Mouse (Mus musculus) stomach, embryonic 15.5 days (tissue): Measurements from ENCODE around the gene Mtmr2. TPM values are rescaled to one million over a fixed set of nuclear protein-coding genes. Genes with fewer than 3 reads are reported as not detected.
"Not testable (repeated sequence)": the region's sequence is repeated elsewhere in the genome, so short reads cannot be mapped to it uniquely, and the experiment has no call there.

ENCODE experiments used
- ATAC-seq: fragments of 200-750 bp; cut with Nextera tagmentation; 2 replicates; pipeline ENCODE4 v1.8.0; 2017; ENCODE audit warnings: low read depth, moderate number of reproducible peaks, moderate TSS enrichment; ENCODE audit not compliant: insufficient read depth, low FRiP score
- H3K27ac ChIP-seq: fragments of 300-500 bp; sonication (generic); 2 replicates; pipeline ENCODE4 v1.5.1; 2015; ENCODE audit warnings: mild to moderate bottlenecking, inconsistent platforms
- H3K27me3 ChIP-seq: fragments of 300-500 bp; sonication (generic); replicated peaks from 2 replicates; pipeline ENCODE4 v1.6.1; 2015; ENCODE audit warnings: inconsistent platforms
- H3K36me3 ChIP-seq: fragments of 300-500 bp; sonication (generic); 2 replicates; pipeline ENCODE4 v1.6.1; 2015; ENCODE audit warnings: inconsistent platforms
- H3K4me1 ChIP-seq: fragments of 300-500 bp; sonication (generic); 2 replicates; pipeline ENCODE4 v1.6.1; 2015; ENCODE audit warnings: inconsistent platforms
- H3K4me2 ChIP-seq: fragments of 300-500 bp; sonication (generic); 2 replicates; pipeline ENCODE4 v1.6.1; 2015; ENCODE audit warnings: mild to moderate bottlenecking, inconsistent platforms
- H3K4me3 ChIP-seq: fragments of 300-500 bp; sonication (generic); replicated peaks from 2 replicates; pipeline ENCODE4 v1.5.1; 2015; ENCODE audit warnings: inconsistent platforms
- H3K9ac ChIP-seq: fragments of 300-500 bp; sonication (generic); 2 replicates; pipeline ENCODE4 v1.6.1; 2015; ENCODE audit warnings: inconsistent platforms
- H3K9me3 ChIP-seq: fragments of 300-500 bp; sonication (generic); 2 replicates; pipeline ENCODE4 v1.6.1; 2016; ENCODE audit warnings: inconsistent platforms
- WGBS: fragments of 180-500 bp; shearing (Covaris S2); methylation state at CpG from one replicate; pipeline ENCODE4 v1.1.7; 2015; 5-methylcytosine and 5-hydroxymethylcytosine counted together
- polyA plus RNA-seq: library from polyadenylated mRNA; unstranded; fragments of >200 nt; fragmentation: Nextera tagmentation; extraction: Ambion mirVana; gene quantifications from 2 replicates; pipeline ENCODE4 v1.2.1, GENCODE M21; 2015

Mtmr2 gene
- polyA plus RNA-seq, result 67.3 and 73.1 TPM in 2 replicates

DNA sequence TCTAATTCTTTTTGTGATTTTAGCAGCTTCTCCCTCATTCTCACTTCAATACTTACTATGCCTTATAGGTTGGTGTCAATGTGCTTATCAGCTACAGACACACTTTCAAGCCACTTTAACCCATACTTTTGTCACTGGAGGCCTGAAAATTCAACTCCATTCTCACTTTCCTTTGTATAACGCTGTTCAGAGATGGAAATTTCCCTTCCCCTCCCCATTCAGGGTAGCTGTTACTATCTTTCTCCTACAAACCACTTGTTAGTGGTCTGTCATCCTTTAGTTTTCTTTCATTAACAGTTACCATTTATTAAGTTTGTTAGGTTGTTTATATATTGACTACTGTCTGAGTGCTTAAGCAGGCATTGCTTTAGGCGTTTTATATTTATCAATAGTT lies at the start of gene Mtmr2:
Gene Mtmr2, plus strand, starts transcription at position 7 of the 394 bp plus-strand sequence.
- Histone ChIP-seq H3K27ac (peak within 1 kb of the TSS; percentile 94), H3K36me3 (no peaks in the 10 kb centered on the region), H3K4me2 (peak within 1 kb of the TSS; percentile 68), H3K27me3 (no peaks in the 10 kb centered on the region), H3K4me1 (peaks cover 3% of the 10 kb centered on the region), H3K9ac (peak within 1 kb of the TSS; percentile 99), H3K4me3 (peak within 1 kb of the TSS; percentile 97), H3K9me3 (no peaks in the 10 kb centered on the region)
- ATAC-seq, result no peak
- WGBS, result 42% methylated on average over 2 of the region's 2 CpGs

DNA sequence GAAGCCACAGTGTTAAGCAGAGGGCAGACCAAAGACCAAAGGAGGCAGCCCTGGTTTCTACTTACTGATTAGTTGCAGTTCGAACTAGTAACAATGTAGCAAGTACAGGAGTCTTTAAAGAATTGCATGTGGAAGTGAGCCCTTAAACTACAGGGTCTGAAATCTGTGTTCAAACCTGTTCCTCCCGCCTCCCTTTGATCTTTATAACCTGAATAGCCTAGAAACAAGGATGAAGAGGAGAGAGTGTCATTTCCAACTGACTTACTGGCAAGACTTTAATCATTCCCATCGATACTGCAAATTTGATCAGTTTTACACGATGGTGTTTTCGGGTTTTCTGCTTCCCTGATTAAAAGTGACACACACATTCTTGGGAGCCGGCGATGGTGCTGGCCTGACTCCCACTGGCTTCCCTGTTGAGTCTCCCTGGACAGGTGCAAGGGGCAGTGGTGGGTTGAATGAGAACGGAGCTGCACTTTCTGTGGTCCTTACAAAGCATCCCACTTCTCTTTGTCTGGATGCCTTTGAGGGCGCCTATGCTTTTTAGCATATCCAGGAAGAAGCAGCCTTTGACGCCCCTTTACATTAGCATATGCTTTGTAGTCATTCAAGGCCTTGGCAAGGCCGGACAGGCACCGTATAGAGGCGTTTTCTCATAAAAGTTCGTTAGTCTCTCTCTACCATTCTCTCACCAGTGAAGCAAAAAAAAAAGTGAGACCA lies 49.0 kb upstream of the Mtmr2 start:
- H3K27ac ChIP-seq, result no peak overlapping the region
- H3K36me3 ChIP-seq, result no peaks in the 10 kb centered on the region
- H3K4me2 ChIP-seq, result no peak overlapping the region
- no peaks in the 10 kb centered on the region for H3K9me3 ChIP-seq
- 66% methylated on average over 14 of the region's 14 CpGs for WGBS
- no peaks in the 10 kb centered on the region for H3K4me1 ChIP-seq
- H3K9ac ChIP-seq, result no peak overlapping the region
- no peaks in the 10 kb centered on the region for H3K27me3 ChIP-seq
- no peak for ATAC-seq
- H3K4me3 ChIP-seq, result no peak overlapping the region

DNA sequence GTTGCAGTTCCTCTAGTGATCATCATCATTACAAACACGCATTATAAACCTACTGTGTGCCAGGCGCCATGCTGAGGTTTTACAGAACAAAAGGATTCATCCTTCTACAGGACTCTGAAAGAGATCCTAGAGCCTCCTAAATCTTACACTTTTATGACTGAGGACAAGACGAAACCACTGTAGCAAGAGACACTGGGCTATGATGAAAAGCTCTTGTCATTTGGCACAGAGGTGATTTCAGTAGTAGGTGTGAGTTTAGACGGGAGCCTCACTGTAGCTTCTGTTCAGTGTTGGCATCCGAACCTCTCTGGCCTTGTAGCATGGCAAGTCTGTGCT lies 48.5 kb upstream of the Mtmr2 start:
- WGBS, result 74% methylated on average over 5 of the region's 5 CpGs
- Histone ChIP-seq H3K9me3 (no peaks in the 10 kb centered on the region), H3K27ac (no peak overlapping the region), H3K4me2 (no peak overlapping the region), H3K9ac (no peak overlapping the region), H3K27me3 (no peaks in the 10 kb centered on the region), H3K4me3 (no peak overlapping the region), H3K4me1 (no peaks in the 10 kb centered on the region), H3K36me3 (no peaks in the 10 kb centered on the region)
- no peak for ATAC-seq

- no peaks in the 10 kb centered on the region for H3K9me3 ChIP-seq
- no peaks in the 10 kb centered on the region for H3K4me1 ChIP-seq
- H3K27me3 ChIP-seq, result no peaks in the 10 kb centered on the region
- H3K4me3 ChIP-seq, result no peak overlapping the region
- no peak overlapping the region for H3K27ac ChIP-seq
- no peak overlapping the region for H3K4me2 ChIP-seq
- no peaks in the 10 kb centered on the region for H3K36me3 ChIP-seq
- no peak for ATAC-seq
- 87% methylated on average over 12 of the region's 12 CpGs for WGBS
- no peak overlapping the region for H3K9ac ChIP-seq
Measured at GRCm38 (mm10) chr9:13701773-13702172, 46.4 kb upstream of the Mtmr2 start.

GRCm38 (mm10) chr9:13703100-13703499 lies 45.1 kb upstream of the Mtmr2 start:
- Histone ChIP-seq H3K27me3 (no peaks in the 10 kb centered on the region), H3K27ac (no peak overlapping the region), H3K9me3 (no peaks in the 10 kb centered on the region), H3K4me1 (no peaks in the 10 kb centered on the region), H3K4me2 (no peak overlapping the region), H3K36me3 (no peaks in the 10 kb centered on the region), H3K4me3 (no peak overlapping the region), H3K9ac (no peak overlapping the region)
- 78% methylated on average over 2 of the region's 2 CpGs for WGBS
- ATAC-seq, result no peak

DNA sequence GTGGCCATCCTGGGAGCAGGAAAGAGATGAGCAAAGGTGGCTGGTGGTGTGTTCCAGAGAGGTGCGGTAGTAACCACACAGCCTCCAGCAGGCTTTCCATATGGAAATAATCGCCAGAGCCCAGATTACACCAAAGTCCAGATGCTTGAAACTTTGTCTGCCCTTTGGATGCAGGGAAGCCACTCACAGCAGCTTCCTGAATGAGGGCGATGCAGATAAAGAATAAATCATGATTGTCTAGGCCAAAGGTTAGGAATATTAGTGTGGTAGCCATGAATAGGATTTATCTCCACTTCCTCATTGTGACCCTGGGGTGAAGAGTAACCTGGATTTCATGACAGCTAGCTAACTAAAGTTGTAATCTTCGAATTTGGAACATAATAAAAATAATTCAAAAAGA lies 43.3 kb upstream of the Mtmr2 start:
- no peaks in the 10 kb centered on the region for H3K36me3 ChIP-seq
- 82% methylated on average over 4 of the region's 4 CpGs for WGBS
- ATAC-seq, result no peak
- H3K4me3 ChIP-seq, result no peak overlapping the region
- H3K27ac ChIP-seq, result no peak overlapping the region
- H3K4me2 ChIP-seq, result no peak overlapping the region
- no peaks in the 10 kb centered on the region for H3K4me1 ChIP-seq
- no peak overlapping the region for H3K9ac ChIP-seq
- H3K27me3 ChIP-seq, result no peaks in the 10 kb centered on the region
- no peaks in the 10 kb centered on the region for H3K9me3 ChIP-seq

GRCm38 (mm10) chr9:13707066-13707555 lies 41.1 kb upstream of the Mtmr2 start:
- WGBS, result 44% methylated on average over 3 of the region's 3 CpGs

DNA sequence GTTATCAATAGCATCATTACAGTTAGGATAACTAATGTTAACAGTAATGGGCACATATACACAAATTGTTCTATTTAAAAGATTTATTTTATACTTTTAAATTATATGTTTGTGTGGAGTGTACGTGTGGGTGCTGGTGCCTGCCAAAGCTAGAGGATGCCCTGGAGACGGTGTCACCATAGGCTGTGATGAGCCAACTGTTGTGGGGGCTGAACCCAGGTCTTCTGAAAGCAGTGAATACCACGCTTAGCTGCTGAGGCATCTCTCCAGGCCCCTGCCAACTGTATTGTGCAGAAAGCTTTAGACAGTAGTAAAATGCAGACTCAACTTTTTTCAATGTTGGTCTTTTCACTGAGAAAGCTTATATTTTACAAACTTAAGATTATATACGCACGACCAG lies 38.8 kb upstream of the Mtmr2 start:
- WGBS, result 78% methylated on average over 5 of the region's 5 CpGs
- H3K36me3 ChIP-seq, result no peaks in the 10 kb centered on the region
- H3K27me3 ChIP-seq, result no peaks in the 10 kb centered on the region
- no peak overlapping the region for H3K9ac ChIP-seq
- ATAC-seq, result no peak
- H3K4me2 ChIP-seq, result no peak overlapping the region
- H3K27ac ChIP-seq, result no peak overlapping the region
- H3K4me3 ChIP-seq, result no peak overlapping the region
- H3K9me3 ChIP-seq, result no peaks in the 10 kb centered on the region
- H3K4me1 ChIP-seq, result no peaks in the 10 kb centered on the region

More at GRCm38 (mm10) chr9:13707066-13707555, 41.1 kb upstream of the Mtmr2 start:
- Histone ChIP-seq H3K36me3 (no peaks in the 10 kb centered on the region), H3K27me3 (no peaks in the 10 kb centered on the region), H3K9me3 (no peaks in the 10 kb centered on the region), H3K9ac (no peak overlapping the region), H3K4me3 (no peak overlapping the region), H3K4me2 (no peak overlapping the region), H3K27ac (no peak overlapping the region), H3K4me1 (no peaks in the 10 kb centered on the region)
- no peak for ATAC-seq

DNA sequence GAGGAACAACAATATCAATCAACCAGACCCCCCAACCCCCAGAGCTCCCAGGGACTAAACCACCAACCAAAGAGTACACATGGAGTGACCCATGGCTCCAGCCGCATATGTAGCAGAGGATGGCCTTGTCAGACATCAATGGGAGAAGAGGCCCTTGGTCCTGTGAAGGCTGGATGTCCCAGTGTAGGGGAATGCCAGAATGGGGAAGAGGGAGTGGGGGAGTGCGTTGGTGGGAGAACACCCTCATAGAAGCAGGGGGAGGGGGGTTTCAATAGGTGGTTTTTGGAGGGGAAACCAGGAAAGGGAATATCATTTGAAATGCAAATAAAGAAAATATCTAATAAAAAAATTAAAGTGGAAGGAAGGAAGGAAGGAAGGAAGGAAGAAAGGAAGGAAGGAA lies 32.3 kb upstream of the Mtmr2 start:
- H3K4me1 ChIP-seq, H3K9me3 ChIP-seq, H3K27ac ChIP-seq, ATAC-seq, H3K36me3 ChIP-seq, H3K9ac ChIP-seq, H3K4me3 ChIP-seq, H3K27me3 ChIP-seq: not testable (repeated sequence)
- H3K4me2 ChIP-seq, result peak overlapping the region; percentile 37; the same call in 1 of the 2 replicates
- WGBS, result 77% methylated on average over 2 of the region's 2 CpGs

- Histone ChIP-seq H3K36me3 (no peaks in the 10 kb centered on the region), H3K4me2 (peak overlapping the region; percentile 37; the same call in 1 of the 2 replicates), H3K9ac (no peak overlapping the region), H3K9me3 (no peaks in the 10 kb centered on the region), H3K4me3 (no peak overlapping the region), H3K27ac (no peak overlapping the region), H3K4me1 (no peaks in the 10 kb centered on the region), H3K27me3 (no peaks in the 10 kb centered on the region)
- ATAC-seq, result peak; percentile 43; the same call in 1 of the 2 replicates
- WGBS, result 20% methylated on average over 8 of the region's 8 CpGs
Measured at GRCm38 (mm10) chr9:13716316-13717099, 31.7 kb upstream of the Mtmr2 start.

- peak; percentile 99 for ATAC-seq
- Histone ChIP-seq H3K36me3 (no peaks in the 10 kb centered on the region), H3K4me3 (peak overlapping the region; percentile 97), H3K9me3 (no peaks in the 10 kb centered on the region), H3K9ac (peak overlapping the region; percentile 99), H3K27me3 (no peaks in the 10 kb centered on the region), H3K4me1 (peaks cover 3% of the 10 kb centered on the region), H3K27ac (peak overlapping the region; percentile 94), H3K4me2 (peak overlapping the region; percentile 68)
- under 1% methylated on average over 60 of the region's 60 CpGs for WGBS
Measured at GRCm38 (mm10) chr9:13748798-13749674, 826 bp downstream of the Mtmr2 start.
